Mouse (Mus musculus) kidney, adult 2 months (tissue): ENCODE results near the gene Tspyl3. TPM values are rescaled to one million over a fixed set of nuclear protein-coding genes. Genes with fewer than 3 reads are reported as not detected.

Experiments
- DNase-seq: peaks from one replicate; pipeline ENCODE4 v3.0.0; 2021
- H3K27ac ChIP-seq: fragments of 200-500 bp; 2 replicates; pipeline ENCODE4 v1.5.1; 2012; ENCODE audit warnings: low read depth, low read length, control low read depth, inconsistent platforms; ENCODE audit not compliant: insufficient read depth
- H3K27me3 ChIP-seq: fragments of 200-500 bp; replicated peaks from 2 replicates; pipeline ENCODE4 v1.6.1; 2012; ENCODE audit warnings: mild to moderate bottlenecking, moderate library complexity, low read length, inconsistent platforms; ENCODE audit not compliant: control insufficient read depth, insufficient read depth
- H3K36me3 ChIP-seq: fragments of 200-500 bp; 2 replicates; pipeline ENCODE4 v1.6.1; 2012; ENCODE audit warnings: mild to moderate bottlenecking, moderate library complexity, low read length, inconsistent platforms; ENCODE audit not compliant: control insufficient read depth, insufficient read depth
- H3K4me1 ChIP-seq: fragments of 200-500 bp; 2 replicates; pipeline ENCODE4 v1.6.1; 2011; ENCODE audit warnings: low read length; ENCODE audit not compliant: control insufficient read depth, insufficient read depth
- H3K4me3 ChIP-seq: fragments of 200-500 bp; 2 replicates; pipeline ENCODE4 v1.5.1; 2011; ENCODE audit warnings: mild to moderate bottlenecking, low read depth, low read length, control low read depth; ENCODE audit not compliant: insufficient read depth
- CTCF ChIP-seq: fragments of 200-500 bp; conservative IDR thresholded peaks from 2 replicates; pipeline ENCODE4 v1.5.1; 2011; ENCODE audit warnings: low read depth, mild to moderate bottlenecking, control low read depth, low read length, moderate library complexity, mixed read lengths; ENCODE audit not compliant: insufficient read depth, insufficient read length
- POLR2A ChIP-seq: fragments of 200-500 bp; IDR thresholded peaks from one replicate; pipeline ENCODE4 v1.6.1; 2011; ENCODE audit warnings: low read depth, low read length, control low read depth
- WGBS: fragments of 180-500 bp; shearing (Covaris S2); methylation state at CpG from one replicate; pipeline ENCODE4 v1.1.7; 2018; 5-methylcytosine and 5-hydroxymethylcytosine counted together
- polyA plus RNA-seq: library from polyadenylated mRNA; depleted of rRNA; stranded (reverse); fragments of >200 nt; gene quantifications from 2 replicates; pipeline ENCODE4 v1.2.3, GENCODE M21; 2012; rRNA removed

Tspyl3 gene
- polyA plus RNA-seq, 1 experiment: 2.2 TPM

DNA sequence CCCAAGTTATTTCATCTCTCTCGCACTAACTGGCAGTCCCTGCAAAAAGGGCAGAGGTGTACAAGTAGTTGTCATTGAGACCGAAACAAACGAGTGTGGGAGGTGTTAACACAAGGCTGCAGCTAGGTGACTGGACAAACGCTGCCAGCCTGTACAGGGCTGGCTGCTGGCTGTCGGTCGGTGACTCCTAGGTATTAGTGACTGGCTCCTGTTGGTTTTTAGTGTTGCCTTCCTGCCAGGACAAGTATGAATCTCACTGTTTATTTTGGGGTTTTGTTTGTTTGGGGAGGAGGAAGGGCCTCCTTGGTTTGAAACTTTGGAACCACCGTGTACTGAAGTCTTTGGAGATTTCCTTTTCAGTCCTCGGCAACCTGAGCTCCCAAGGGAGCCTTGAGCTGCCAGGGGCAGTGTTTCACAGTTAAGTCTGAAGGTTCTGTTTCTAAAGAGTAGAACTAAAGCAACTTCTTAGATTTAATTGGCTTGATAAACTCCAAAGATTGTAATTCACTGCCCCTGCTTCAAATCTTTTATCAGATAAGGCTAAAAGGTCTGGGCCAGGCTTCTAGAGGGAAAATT lies 49.2 kb downstream of the Tspyl3 start:
- DNase-seq: no peak
- Histone ChIP-seq H3K27me3 (no peaks in the 10 kb centered on the region), H3K36me3 (no peaks in the 10 kb centered on the region), H3K27ac (no peak overlapping the region), H3K4me3 (no peak overlapping the region), H3K4me1 (peaks cover 19% of the 10 kb centered on the region; the same call in 1 of the 2 replicates)
- TF ChIP-seq CTCF: no peak
- TF ChIP-seq POLR2A: no peak
- 30% methylated on average over 8 of the region's 8 CpGs for WGBS

Other genes with a start within 250 kb of the Tspyl3 start
- 55.7 and 68.4 TPM in 2 replicates for gene Pdrg1, start 210.0 kb downstream of the Tspyl3 start, polyA plus RNA-seq
- gene Xkr7, start 193.6 kb downstream of the Tspyl3 start, polyA plus RNA-seq: not detected in 2 replicates
- gene Ccm2l, start 159.5 kb downstream of the Tspyl3 start, polyA plus RNA-seq: 23.0 and 25.1 TPM in 2 replicates
- 2.9 and 4.4 TPM in 2 replicates for gene Hck, start 117.0 kb downstream of the Tspyl3 start, polyA plus RNA-seq
- 46.0 and 49.5 TPM in 2 replicates for gene Tm9sf4, start 64.1 kb downstream of the Tspyl3 start, polyA plus RNA-seq
- 4.3 and 4.4 TPM in 2 replicates for gene Plagl2, start 16.0 kb upstream of the Tspyl3 start, polyA plus RNA-seq
- gene Pofut1, start 16.1 kb upstream of the Tspyl3 start, polyA plus RNA-seq: 17.5 and 19.9 TPM in 2 replicates
- gene Kif3b, start 66.0 kb upstream of the Tspyl3 start, polyA plus RNA-seq: 10.1 and 10.9 TPM in 2 replicates
- gene Asxl1, start 120.4 kb upstream of the Tspyl3 start, polyA plus RNA-seq: 9.1 and 10.0 TPM in 2 replicates